Comparison of ENCODE assay signal across 17 mouse cellular contexts in genomic region chr1:192053726-192054125, GRCm38 (mm10).
"Had no signal": no experiment of that assay in that cellular context is flagged by ENCODE, and none has a peak within 500 bp of the region (broad histone marks: within the 10 kb centered on the region; RNA-seq: fewer than 3 reads in every experiment).

No protein-coding gene starts in this region.

- DNase-seq: kidney, adult 9 months; kidney, postnatal 36 days; layer of hippocampus, adult 9-11 months; layer of hippocampus, postnatal 36 days; liver; liver, embryonic 13.5 days; liver, postnatal 0 days; lung, postnatal 14 days; right cerebral cortex, postnatal 14 days; thymus, postnatal 14 days had no signal

- H3K4me1 ChIP-seq: limb, embryonic 12.5 days; liver, embryonic 13.5 days; midbrain, embryonic 12.5 days; stomach, embryonic 15.5 days had no signal

- H3K4me3 ChIP-seq: limb, embryonic 12.5 days; liver, embryonic 13.5 days; megakaryocyte, embryonic 14.5 days; midbrain, embryonic 12.5 days; stomach, embryonic 15.5 days had no signal

- H3K27me3 ChIP-seq: limb, embryonic 12.5 days; liver, embryonic 13.5 days; megakaryocyte, embryonic 14.5 days; midbrain, embryonic 12.5 days; stomach, embryonic 15.5 days had no signal

- H3K9ac ChIP-seq: limb, embryonic 12.5 days; liver, embryonic 13.5 days; liver, postnatal 0 days; midbrain, embryonic 12.5 days; stomach, embryonic 15.5 days had no signal

- H3K9me3 ChIP-seq: limb, embryonic 12.5 days; liver, embryonic 13.5 days; megakaryocyte, embryonic 14.5 days; midbrain, embryonic 12.5 days; stomach, embryonic 15.5 days had no signal

- H3K27ac ChIP-seq: kidney, postnatal 0 days; limb, embryonic 12.5 days; liver, embryonic 13.5 days; macrophage; midbrain, embryonic 12.5 days; stomach, embryonic 15.5 days had no signal

- H3K4me2 ChIP-seq: limb, embryonic 12.5 days; liver, embryonic 13.5 days; midbrain, embryonic 12.5 days; stomach, embryonic 15.5 days had no signal

- H3K36me3 ChIP-seq: midbrain, embryonic 12.5 days; stomach, embryonic 15.5 days had no signal

- ATAC-seq: liver, postnatal 0 days; midbrain, embryonic 16.5 days had no signal
